Mouse (Mus musculus) liver, postnatal 0 days (tissue): ENCODE measurements at regions not wholly inside any gene's neighbourhood (a gene's known extent, or its start where the extent isn't known, plus 50 kb on each side); places are given as distances from the start of the nearest gene placed in this dataset.

ENCODE experiments used
- ATAC-seq: fragments of 200-750 bp; cut with Nextera tagmentation; 2 replicates; pipeline ENCODE4 v1.8.0; 2017; ENCODE audit warnings: mild to moderate bottlenecking, moderate library complexity
- DNase-seq: peaks from one replicate; pipeline ENCODE4 v3.0.0-alpha.2; 2016
- H3K27ac ChIP-seq: fragments of 300-500 bp; sonication (generic); 2 replicates; pipeline ENCODE4 v1.5.1; 2014; ENCODE audit warnings: antibody characterized with exemption, moderate library complexity, mild to moderate bottlenecking, low read depth
- H3K27me3 ChIP-seq: fragments of 300-500 bp; sonication (generic); 2 replicates; pipeline ENCODE4 v1.6.1; 2014; ENCODE audit warnings: low read length, control low read depth, mixed read lengths; ENCODE audit not compliant: insufficient read depth
- H3K36me3 ChIP-seq: fragments of 300-500 bp; sonication (generic); replicated peaks from 2 replicates; pipeline ENCODE4 v1.6.1; 2014; ENCODE audit warnings: mild to moderate bottlenecking, control low read depth, low read length, moderate library complexity, mixed read lengths; ENCODE audit not compliant: insufficient read depth
- H3K4me1 ChIP-seq: fragments of 300-500 bp; sonication (generic); 2 replicates; pipeline ENCODE4 v1.6.1; 2014; ENCODE audit warnings: antibody characterized with exemption, mild to moderate bottlenecking, control low read depth; ENCODE audit not compliant: insufficient read depth
- H3K4me2 ChIP-seq: fragments of 300-500 bp; sonication (generic); 2 replicates; pipeline ENCODE4 v1.6.1; 2014; ENCODE audit warnings: low read depth, mild to moderate bottlenecking, low read length, moderate library complexity, mixed read lengths
- H3K4me3 ChIP-seq: fragments of 300-500 bp; sonication (generic); 2 replicates; pipeline ENCODE4 v1.5.1; 2014; ENCODE audit warnings: low read depth, low read length
- H3K9ac ChIP-seq: fragments of 300-500 bp; sonication (generic); replicated peaks from 2 replicates; pipeline ENCODE4 v1.6.1; 2014; ENCODE audit warnings: mild to moderate bottlenecking, moderate library complexity
- H3K9me3 ChIP-seq: fragments of 300-500 bp; sonication (generic); 2 replicates; pipeline ENCODE4 v1.6.1; 2016; ENCODE audit warnings: mild to moderate bottlenecking, control low read depth, low read length, mixed read lengths
- CTCF ChIP-seq: sonication (generic); IDR thresholded peaks from 2 replicates; pipeline ENCODE4 v1.5.1; 2016; ENCODE audit warnings: antibody characterized with exemption, low read depth
- EP300 ChIP-seq: IDR thresholded peaks from 2 replicates; pipeline ENCODE4 v1.6.1; 2016; ENCODE audit warnings: antibody characterized with exemption, low read depth, mild to moderate bottlenecking
- WGBS: fragments of 180-500 bp; shearing (Covaris S2); extraction: QIAGEN DNeasy Blood & Tissue Kit; methylation state at CpG from one replicate; pipeline ENCODE4 v1.1.7; 2014; ENCODE audit not compliant: insufficient replicate concordance; 5-methylcytosine and 5-hydroxymethylcytosine counted together

GRCm38 (mm10) chr15:69456191-69456770 lies 2955.6 kb upstream of the Lrrc6 start:
- Histone ChIP-seq H3K27me3 (no peaks in the 10 kb centered on the region), H3K36me3 (no peaks in the 10 kb centered on the region), H3K4me2 (no peak overlapping the region), H3K9ac (no peak overlapping the region), H3K27ac (no peak overlapping the region), H3K4me1 (no peaks in the 10 kb centered on the region), H3K4me3 (no peak overlapping the region), H3K9me3 (no peaks in the 10 kb centered on the region)
- ATAC-seq = no peak
- no peak for TF ChIP-seq EP300
- no peak for TF ChIP-seq CTCF
- WGBS = 72% methylated on average over 4 of the region's 4 CpGs
- no peak for DNase-seq

DNA sequence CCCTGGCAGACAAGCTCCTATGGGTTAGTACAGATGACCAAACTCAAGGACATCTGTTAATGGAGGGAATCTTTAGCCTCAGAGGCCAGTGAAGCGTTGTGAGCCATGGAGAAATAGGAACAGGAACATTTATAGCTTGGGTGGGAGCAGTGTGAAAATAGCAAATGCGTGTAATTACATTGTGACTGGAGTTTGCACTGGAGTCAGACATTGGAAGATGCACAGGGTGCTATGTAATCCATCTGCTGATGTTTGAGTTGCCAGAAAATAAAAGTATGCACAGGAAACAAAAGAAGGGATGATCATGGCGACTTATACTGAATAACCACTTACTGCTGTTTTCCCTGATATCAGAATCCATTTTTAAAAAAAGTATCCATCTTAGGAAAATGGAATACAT lies 2940.3 kb upstream of the Lrrc6 start:
- Histone ChIP-seq H3K4me2 (no peak overlapping the region), H3K27ac (no peak overlapping the region), H3K27me3 (no peaks in the 10 kb centered on the region), H3K4me1 (no peaks in the 10 kb centered on the region), H3K9me3 (no peaks in the 10 kb centered on the region), H3K36me3 (no peaks in the 10 kb centered on the region), H3K9ac (no peak overlapping the region), H3K4me3 (no peak overlapping the region)
- no peak for DNase-seq
- no peak for ATAC-seq
- 73% methylated on average over 3 of the region's 3 CpGs for WGBS
- TF ChIP-seq EP300 = no peak
- TF ChIP-seq CTCF = no peak

DNA sequence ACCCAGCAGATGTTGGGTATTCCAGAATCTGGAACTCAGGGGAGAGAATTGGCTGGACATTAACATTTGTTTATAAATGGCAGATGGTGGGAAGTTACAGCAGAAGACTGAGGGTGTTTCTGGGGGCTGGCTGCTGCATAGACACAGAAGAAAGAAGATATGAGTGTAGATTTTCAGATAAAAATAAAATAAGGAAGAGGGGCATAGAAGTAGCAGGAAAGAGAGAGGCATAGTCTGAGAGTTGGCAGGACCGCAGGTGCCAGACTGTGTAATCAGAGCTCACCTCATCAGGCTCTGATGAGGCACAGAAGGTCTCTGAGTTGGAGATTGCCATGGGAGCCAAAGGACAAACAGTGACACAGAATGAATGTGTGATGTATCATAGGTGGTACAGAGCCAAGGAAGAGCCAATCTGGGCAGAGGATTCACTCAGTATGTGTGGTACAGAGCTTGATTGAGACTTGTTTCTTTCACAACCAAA lies 2912.9 kb upstream of the Lrrc6 start:
- H3K27ac ChIP-seq = no peak overlapping the region
- no peaks in the 10 kb centered on the region for H3K36me3 ChIP-seq
- H3K9ac ChIP-seq = no peak overlapping the region
- TF ChIP-seq CTCF (no peak), EP300 (no peak)
- no peak overlapping the region for H3K4me3 ChIP-seq
- DNase-seq (no peak), ATAC-seq (no peak)
- no peaks in the 10 kb centered on the region for H3K27me3 ChIP-seq
- WGBS = 80% methylated on average over 1 of the region's 1 CpGs
- H3K9me3 ChIP-seq = no peaks in the 10 kb centered on the region
- H3K4me1 ChIP-seq = no peaks in the 10 kb centered on the region
- no peak overlapping the region for H3K4me2 ChIP-seq

DNA sequence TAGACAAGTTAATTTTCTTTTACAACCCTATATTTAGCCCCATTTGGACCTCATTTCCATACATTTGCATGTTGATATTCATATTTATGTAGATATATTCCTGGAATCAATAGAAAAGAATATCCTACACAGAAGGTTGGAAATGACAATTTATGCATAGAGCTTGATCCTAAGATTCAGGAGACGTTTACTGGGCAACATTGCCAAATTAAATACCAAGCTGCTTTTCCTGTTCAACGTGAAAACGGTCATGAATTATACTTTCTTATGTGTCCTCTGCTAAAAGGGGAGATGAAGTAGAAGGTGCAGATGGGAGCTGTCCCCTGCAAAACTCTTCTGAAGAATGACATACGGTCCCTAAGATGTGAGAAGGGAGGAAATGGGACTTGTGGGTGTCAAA lies 2888.9 kb upstream of the Lrrc6 start:
- H3K4me2 ChIP-seq = no peak overlapping the region
- H3K9ac ChIP-seq = no peak overlapping the region
- no peak overlapping the region for H3K4me3 ChIP-seq
- H3K36me3 ChIP-seq = no peaks in the 10 kb centered on the region
- ATAC-seq = no peak
- no peak for TF ChIP-seq EP300
- TF ChIP-seq CTCF = no peak
- no peaks in the 10 kb centered on the region for H3K9me3 ChIP-seq
- no peak for DNase-seq
- 73% methylated on average over 4 of the region's 4 CpGs for WGBS
- H3K27me3 ChIP-seq = no peaks in the 10 kb centered on the region
- H3K27ac ChIP-seq = no peak overlapping the region
- no peaks in the 10 kb centered on the region for H3K4me1 ChIP-seq

DNA sequence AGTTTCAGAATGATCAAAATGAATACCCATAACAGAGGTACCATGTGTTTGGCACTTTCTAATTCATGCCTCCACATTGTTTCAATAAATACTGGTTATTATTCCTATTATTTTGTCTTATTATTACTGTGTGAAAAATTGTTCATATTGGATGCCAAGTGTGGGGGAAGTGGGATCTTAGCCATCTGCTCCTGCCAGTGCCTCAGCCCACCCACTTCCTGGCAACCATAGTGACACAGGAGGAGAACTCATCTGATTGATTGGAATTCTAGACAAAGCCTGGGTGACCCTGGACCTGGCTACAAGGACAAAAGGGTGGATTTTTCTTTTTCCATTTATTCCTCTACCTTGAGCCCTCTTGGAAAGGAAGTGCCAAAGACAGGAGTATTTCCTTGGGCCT lies 2886.8 kb upstream of the Lrrc6 start:
- ATAC-seq (no peak), DNase-seq (no peak)
- Histone ChIP-seq H3K9me3 (no peaks in the 10 kb centered on the region), H3K4me2 (no peak overlapping the region), H3K4me1 (no peaks in the 10 kb centered on the region), H3K4me3 (no peak overlapping the region), H3K9ac (no peak overlapping the region), H3K36me3 (no peaks in the 10 kb centered on the region), H3K27ac (no peak overlapping the region), H3K27me3 (no peaks in the 10 kb centered on the region)
- TF ChIP-seq EP300 (no peak), CTCF (no peak)

- Histone ChIP-seq H3K27me3 (no peaks in the 10 kb centered on the region), H3K4me2 (no peak overlapping the region), H3K4me1 (no peaks in the 10 kb centered on the region), H3K9ac (no peak overlapping the region), H3K9me3 (no peaks in the 10 kb centered on the region), H3K36me3 (no peaks in the 10 kb centered on the region), H3K4me3 (no peak overlapping the region), H3K27ac (no peak overlapping the region)
- DNase-seq = no peak
- TF ChIP-seq CTCF (no peak), EP300 (no peak)
- ATAC-seq = peak; percentile 68
Measured at GRCm38 (mm10) chr15:69365440-69365839, 2864.7 kb upstream of the Lrrc6 start.

GRCm38 (mm10) chr15:69350053-69350739 lies 2849.5 kb upstream of the Lrrc6 start:
- DNase-seq (no peak), ATAC-seq (no peak)
- Histone ChIP-seq H3K4me2 (no peak overlapping the region), H3K4me3 (no peak overlapping the region), H3K27ac (no peak overlapping the region), H3K9ac (no peak overlapping the region), H3K36me3 (no peaks in the 10 kb centered on the region), H3K27me3 (no peaks in the 10 kb centered on the region), H3K4me1 (no peaks in the 10 kb centered on the region), H3K9me3 (no peaks in the 10 kb centered on the region)
- WGBS = 76% methylated on average over 7 of the region's 7 CpGs
- no peak for TF ChIP-seq EP300
- TF ChIP-seq CTCF = no peak
